Mouse (Mus musculus): ENCODE measurements around the gene Zfp668. TPM values are rescaled to one million over a fixed set of nuclear protein-coding genes. Genes with fewer than 3 reads are reported as not detected.

The Zfp668 gene
- total and polyA plus RNA-seq, 3 experiments, result 2.4 to 8.6 (median 5.9) TPM

DNA sequence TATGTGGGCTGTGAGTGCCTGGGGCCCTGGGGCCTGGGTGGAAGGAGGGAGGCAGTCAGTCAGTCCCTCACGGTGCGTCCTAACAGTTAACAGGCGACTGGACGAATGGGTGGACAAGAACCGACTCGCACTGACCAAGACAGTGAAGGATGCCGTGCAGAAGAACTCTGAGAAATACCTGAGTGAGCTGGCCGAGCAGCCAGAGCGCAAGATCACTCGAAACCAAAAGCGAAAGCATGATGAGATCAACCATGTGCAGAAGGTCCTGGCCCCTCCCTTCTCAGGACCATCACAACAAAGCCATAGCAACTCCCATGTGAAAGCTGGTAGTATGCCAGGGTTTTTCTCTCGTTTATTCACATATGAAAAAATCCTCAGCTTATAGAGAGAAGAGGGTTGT lies 38.7 kb upstream of the Zfp668 start:
- Histone ChIP-seq H3K36me3 (replicated peaks in 1 of 2; ENCODE audit: control insufficient read depth in 1 of 2, insufficient read depth in 1 of 2, low read length in 1 of 2) (peaks cover 8 to 32% of the 10 kb centered on the region in 2 experiments), H3K4me1 (ENCODE audit: control insufficient read depth in 1 of 2, insufficient read depth in 2 of 2) (peaks cover 3 to 31% of the 10 kb centered on the region in 2 experiments; a peak in 3 of 4 replicates), H3K4me3 (replicated peaks in 1 of 3; ENCODE audit: low read depth in 2 of 3, low read length in 2 of 3, poor library complexity in 1 of 3) (peak overlapping the region; percentile 62 to 68 (median 65)), H3K27me3 (replicated peaks) (no peaks in the 10 kb centered on the region), H3K9me3 (replicated peaks; ENCODE audit: low read length) (no peaks in the 10 kb centered on the region), H3K9ac (ENCODE audit: insufficient read depth, low read depth) (peak overlapping the region; percentile 87), H3K79me2 (replicated peaks; ENCODE audit: control insufficient read depth, extremely low read depth, insufficient read depth, poor library complexity, severe bottlenecking) (peaks cover 11% of the 10 kb centered on the region; the same call in 1 of the 2 replicates), H3K27ac (ENCODE audit: insufficient read depth, low read depth) (peak overlapping the region; percentile 93), H3K4me2 (ENCODE audit: insufficient read depth, low read depth, poor library complexity, severe bottlenecking) (peak overlapping the region; percentile 84)
- dilution Hi-C loops (cut with MboI; ENCODE audit: extremely low pct_ligation_motif_present, extremely low pct_unique_long_range_greater_than_20kb, low sequenced_read_pairs) (no loop called here), in situ Hi-C loops (cut with MboI; ENCODE audit: low pct_ligation_motif_present, low pct_unique_long_range_greater_than_20kb, low sequenced_read_pairs) (no loop called here)
- TF ChIP-seq TBP (conservative IDR thresholded peaks at IDR 0.05; ENCODE audit: low read depth, low read length) (no peak), SMC3 (IDR thresholded peaks at IDR 0.05; ENCODE audit: low read depth, low read length) (no peak), ETS1 (conservative IDR thresholded peaks at IDR 0.05; ENCODE audit: low read depth, low read length) (peak; percentile 88), GABPA (IDR thresholded peaks at IDR 0.05; ENCODE audit: insufficient replicate concordance, low read depth, low read length) (no peak), MAFK (IDR thresholded peaks at IDR 0.05; ENCODE audit: insufficient replicate concordance, low read length) (no peak), SIN3A (IDR thresholded peaks at IDR 0.05; ENCODE audit: low read length) (peak; percentile 95), IRF4 (IDR thresholded peaks at IDR 0.05; ENCODE audit: low read depth, low read length) (peak; percentile 75), MYC (IDR thresholded peaks at IDR 0.05; ENCODE audit: low read depth, low read length) (peak; percentile 97), MAZ (IDR thresholded peaks at IDR 0.05; ENCODE audit: low read depth, low read length) (peak; percentile 73; the same call in 1 of the 2 replicates), POLR2AphosphoS2 (IDR thresholded peaks at IDR 0.05; ENCODE audit: low read depth, low read length) (no peak), RCOR1 (conservative IDR thresholded peaks at IDR 0.05; ENCODE audit: low read depth, low read length) (no peak), HCFC1 (IDR thresholded peaks at IDR 0.05; ENCODE audit: low read depth, low read length) (no peak; the same call in 1 of the 2 replicates), JUND (conservative IDR thresholded peaks at IDR 0.05; ENCODE audit: low read depth, low read length) (peak; percentile 49), E2F4 (IDR thresholded peaks at IDR 0.05; ENCODE audit: insufficient replicate concordance, low read depth, low read length) (no peak), ZMIZ1 (IDR thresholded peaks at IDR 0.05; ENCODE audit: low read depth, low read length) (0 out of 2 replicates have a peak, but pooled peaks have one; percentile 63), PAX5 (IDR thresholded peaks at IDR 0.05; ENCODE audit: low read length) (no peak), ELF1 (IDR thresholded peaks at IDR 0.05; ENCODE audit: low read depth, low read length) (no peak), USF2 (conservative IDR thresholded peaks at IDR 0.05; ENCODE audit: low read depth, low read length) (no peak), KAT2A (IDR thresholded peaks at IDR 0.05; ENCODE audit: insufficient replicate concordance, low read length) (0 out of 2 replicates have a peak, but pooled peaks have one; percentile 7), NRF1 (IDR thresholded peaks at IDR 0.05; ENCODE audit: low read depth, low read length) (peak; percentile 45; the same call in 1 of the 2 replicates), MAX (IDR thresholded peaks at IDR 0.05; ENCODE audit: low read length) (peak; percentile 94), MXI1 (IDR thresholded peaks at IDR 0.05; ENCODE audit: low read depth, low read length) (peak; percentile 95), UBTF (IDR thresholded peaks at IDR 0.05; ENCODE audit: low read depth, low read length) (no peak), TCF12 (IDR thresholded peaks at IDR 0.05; ENCODE audit: low read depth, low read length) (peak; percentile 66; the same call in 1 of the 2 replicates), EP300 (IDR thresholded peaks at IDR 0.05; ENCODE audit: low read length) (peak; percentile 1; the same call in 1 of the 2 replicates), JUN (IDR thresholded peaks at IDR 0.05; ENCODE audit: insufficient read depth, low read depth, low read length) (peak; percentile 40; the same call in 1 of the 2 replicates), NELFE (IDR thresholded peaks at IDR 0.05; ENCODE audit: low read depth, low read length) (peak; percentile 47), MEF2A (IDR thresholded peaks at IDR 0.05; ENCODE audit: borderline replicate concordance, low read depth, low read length) (no peak), POLR2A (IDR thresholded peaks at IDR 0.05; ENCODE audit: low read depth, low read length) (peak; percentile 63), BHLHE40 (IDR thresholded peaks at IDR 0.05; ENCODE audit: low read depth, low read length) (peak; percentile 55), ZKSCAN1 (IDR thresholded peaks at IDR 0.05; ENCODE audit: borderline replicate concordance, low read depth, low read length) (no peak)
- peak; percentile 89 for DNase-seq (ENCODE audit: extremely low read depth)

Data from CH12.LX (cell line).